Mouse (Mus musculus) adrenal gland, postnatal 10 days (tissue): ENCODE data around the gene Hdac4. TPM values are rescaled to one million over a fixed set of nuclear protein-coding genes. Genes with fewer than 3 reads are reported as not detected.
A peak's percentile ranks its signal among the peaks of the same experiment; 100 is the strongest.

ENCODE experiments used
- DNase-seq: peaks from one replicate; pipeline ENCODE4 v3.0.0; 2021; ENCODE audit warnings: mixed read lengths
- total RNA-seq, 2 experiments: library from RNA; stranded (reverse); gene quantifications; 2 replicates each; pipeline ENCODE4 v1.2.3; 2021

Hdac4 gene
- total RNA-seq, 2 experiments from 2014 or later: 55.3 to 74.5 TPM

DNA sequence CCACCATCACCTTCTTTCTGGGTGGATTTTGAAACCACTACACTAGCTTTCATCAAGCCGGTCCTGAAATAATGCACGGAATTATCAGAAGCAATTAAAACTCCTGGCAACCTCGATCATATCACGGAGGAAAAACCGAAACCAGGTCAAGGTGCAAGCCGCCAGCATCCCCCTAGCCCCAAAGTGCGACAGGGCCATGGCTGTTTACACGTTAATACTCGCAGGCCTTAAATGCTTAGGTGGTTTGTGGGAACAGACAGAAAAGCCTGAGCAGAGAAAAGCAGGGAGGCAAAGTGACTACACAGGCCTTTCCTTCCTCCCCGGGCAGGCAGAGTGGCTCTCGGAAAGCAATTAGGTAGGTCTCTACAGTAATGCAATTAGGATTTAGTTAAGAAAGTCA is 16.4 kb downstream of the Hdac4 start:
- DNase-seq: peak; percentile 42

DNA sequence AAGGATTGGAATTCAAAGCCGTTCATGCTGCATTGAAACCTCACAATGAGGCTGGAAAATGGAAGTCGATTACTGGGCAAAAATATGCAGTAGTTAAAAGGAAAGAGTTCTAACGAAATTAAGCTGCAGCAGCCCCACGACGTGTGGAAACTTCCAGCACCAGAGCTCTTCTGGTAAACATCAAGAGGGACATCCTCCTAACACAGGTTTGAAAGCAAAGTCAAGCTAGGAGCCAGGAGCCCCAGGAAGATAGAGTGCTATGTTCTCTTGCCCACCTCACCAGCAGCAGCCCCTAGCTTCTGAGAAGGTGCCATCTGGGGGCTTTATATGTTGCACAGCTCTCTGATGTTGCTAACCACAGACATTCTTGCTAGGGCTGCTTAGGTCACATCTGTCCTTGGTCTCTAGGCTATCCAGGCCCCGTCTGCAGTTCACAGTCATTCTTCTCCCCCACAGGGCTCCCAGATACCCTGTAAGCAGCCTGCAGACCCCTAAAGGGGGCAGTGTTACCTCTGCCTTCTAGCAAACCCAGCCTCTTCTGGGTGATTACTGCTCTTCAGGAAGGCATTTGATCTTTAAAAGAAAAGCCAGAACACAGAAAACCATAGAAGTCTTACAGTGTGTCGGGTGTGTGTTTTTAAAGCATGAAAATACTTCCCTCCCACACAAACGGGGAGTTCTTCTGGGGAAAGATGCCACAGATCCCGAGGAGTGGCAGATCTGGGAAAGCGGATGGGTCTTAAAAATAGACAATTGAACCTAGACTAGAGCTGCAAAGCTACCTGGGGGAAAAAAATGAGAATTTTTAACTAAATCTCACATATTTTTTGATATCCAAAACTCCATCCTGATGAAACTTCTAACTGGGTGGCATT is 17.2 kb downstream of the Hdac4 start:
- DNase-seq: peak; percentile 54

DNA sequence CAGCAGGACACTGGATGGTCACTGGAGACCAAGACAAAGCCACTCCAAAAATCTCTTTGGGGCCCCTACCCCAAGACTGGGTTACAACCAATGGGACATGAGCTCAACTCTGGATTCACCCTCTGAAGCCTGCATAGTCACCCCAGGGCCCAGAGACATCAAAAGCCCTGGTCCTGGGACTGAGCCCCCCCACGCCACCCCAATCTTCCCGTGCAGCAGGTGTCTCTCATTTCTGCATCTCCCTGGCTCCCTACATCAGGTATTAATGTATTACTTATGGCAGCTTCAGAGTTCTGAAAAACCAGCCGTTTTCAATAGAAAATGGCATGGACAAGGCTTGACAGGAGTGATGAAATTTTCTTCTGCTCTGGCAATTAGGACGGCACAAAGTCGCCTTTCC is 17.9 kb downstream of the Hdac4 start:
- no peak for DNase-seq

DNA sequence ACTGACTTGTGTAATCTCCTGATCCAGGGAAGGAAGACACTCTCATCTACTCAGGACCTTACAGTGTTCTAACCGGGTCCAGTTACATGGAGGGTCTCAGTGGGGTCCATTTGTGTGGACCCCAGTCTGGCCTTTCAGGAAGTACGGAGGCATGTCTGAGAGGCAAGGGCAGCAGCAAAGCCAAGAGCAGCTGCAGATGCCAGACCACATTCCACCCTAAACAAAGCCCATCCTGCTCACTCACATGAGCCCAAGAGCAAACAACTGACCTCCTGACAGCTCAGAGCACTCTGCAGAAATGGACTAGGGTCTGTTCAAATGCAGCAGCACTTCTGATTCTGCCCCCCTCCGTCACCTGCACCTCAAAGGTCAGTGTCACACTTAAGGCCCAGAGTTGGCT is 18.3 kb downstream of the Hdac4 start:
- no peak for DNase-seq

DNA sequence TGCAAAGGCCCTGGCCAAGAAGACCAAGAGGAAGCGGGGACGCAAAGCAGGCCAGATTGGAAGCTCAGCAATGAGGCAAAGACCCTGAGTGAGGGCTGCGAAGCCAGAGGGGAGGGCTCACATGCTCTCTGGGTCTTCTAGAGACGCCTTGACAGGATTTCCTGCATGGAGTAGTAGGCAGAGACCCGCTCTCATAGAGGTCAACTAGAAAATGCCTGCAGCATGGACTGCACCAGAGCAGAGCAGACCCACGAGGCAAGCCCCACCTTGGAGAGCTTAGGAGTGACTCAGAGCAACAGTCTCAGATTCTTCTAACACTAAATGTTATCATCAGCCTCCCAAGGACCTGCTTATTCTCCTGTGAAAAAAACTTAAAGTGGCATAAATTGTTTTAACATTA is 20.2 kb downstream of the Hdac4 start:
- DNase-seq: no peak

DNA sequence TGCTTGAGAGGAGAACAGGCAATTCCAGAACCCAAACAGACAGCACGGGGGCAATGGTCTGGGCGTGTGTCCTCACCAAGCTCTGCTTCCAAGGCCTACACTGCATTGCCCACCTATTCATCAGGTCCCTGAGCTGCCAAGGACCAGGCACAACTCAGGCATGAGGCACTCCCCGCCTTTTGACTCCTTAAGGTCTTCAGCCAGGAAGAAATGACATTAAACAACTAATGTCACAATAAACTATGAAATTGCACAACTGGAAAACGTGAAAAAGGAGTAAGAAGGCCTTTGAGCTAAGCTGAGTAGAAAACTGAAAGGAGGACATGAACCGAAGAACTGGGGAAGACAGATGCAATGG is 20.6 kb downstream of the Hdac4 start:
- DNase-seq: no peak

DNA sequence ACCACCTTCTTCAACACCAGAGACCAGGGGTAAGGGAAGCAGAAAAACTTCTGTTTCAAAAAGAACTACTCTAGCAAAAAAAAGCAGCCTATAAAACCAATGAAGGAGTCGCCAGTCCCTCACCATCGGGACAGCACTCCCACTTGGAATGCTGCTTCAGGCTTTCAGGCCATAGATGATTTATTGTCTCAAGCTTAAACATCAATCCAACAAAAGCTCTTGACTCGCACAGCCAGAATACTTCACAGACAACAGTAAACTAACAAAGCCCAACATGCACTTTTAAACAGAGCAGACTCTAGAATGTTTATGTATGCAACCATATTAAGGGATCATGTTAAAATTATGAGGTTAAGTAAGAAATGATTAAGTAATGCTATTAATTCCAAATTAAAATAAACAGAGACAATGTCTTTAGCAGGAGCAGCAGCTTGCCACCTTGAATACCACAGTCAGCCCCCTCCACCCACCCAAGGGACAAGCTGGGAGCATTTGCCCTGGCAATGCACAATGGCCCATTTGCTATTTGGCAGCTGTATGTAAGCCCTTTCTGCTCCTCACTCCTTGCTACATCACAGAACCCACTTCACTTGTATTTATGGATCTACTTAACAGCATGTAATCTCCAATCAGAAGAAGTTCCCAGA is 21.1 kb downstream of the Hdac4 start:
- DNase-seq: no peak

DNA sequence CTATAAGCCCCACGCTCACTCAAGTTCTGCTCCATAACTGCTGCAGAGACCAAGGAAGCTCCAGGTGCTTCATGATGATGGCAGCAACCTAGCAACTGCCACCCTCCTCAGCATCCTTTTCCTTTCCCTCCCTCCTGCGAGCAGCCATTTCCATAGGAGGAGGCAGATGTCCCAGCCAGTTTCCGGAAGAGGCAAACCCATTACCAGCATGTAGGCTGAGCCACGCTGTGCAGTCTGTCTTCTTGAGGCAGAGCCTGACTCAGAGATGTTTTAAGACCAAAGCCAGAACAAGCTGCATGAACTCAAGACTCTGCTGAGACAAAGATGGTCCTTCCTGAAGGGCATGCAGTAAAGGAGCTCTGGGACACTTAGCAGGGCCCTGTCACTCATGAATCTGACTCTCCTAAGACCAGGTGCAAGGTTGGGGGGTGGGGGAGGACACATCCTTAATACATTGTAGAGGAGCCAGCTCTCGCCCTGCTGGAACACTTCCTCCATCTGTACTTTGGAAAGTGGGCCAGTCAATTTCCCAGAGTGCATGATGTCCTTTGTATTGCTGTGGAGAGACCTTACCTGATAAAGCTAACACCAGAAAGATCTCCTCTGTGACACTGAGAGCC is 24.8 kb downstream of the Hdac4 start:
- no peak for DNase-seq

DNA sequence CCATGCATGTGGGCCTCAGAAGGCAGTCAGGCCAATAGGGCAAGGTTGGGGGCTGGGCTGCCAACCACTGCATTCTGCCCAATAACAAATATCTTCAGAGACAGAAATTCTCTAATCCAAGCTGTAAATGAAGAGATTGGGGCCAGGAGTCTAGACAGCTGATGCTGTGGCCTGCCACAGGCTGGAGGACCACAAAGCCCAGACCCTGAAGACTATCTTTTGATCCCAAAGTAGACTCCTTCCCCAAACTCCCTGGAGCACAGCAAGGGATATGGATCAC is 25.8 kb downstream of the Hdac4 start:
- no peak for DNase-seq

DNA sequence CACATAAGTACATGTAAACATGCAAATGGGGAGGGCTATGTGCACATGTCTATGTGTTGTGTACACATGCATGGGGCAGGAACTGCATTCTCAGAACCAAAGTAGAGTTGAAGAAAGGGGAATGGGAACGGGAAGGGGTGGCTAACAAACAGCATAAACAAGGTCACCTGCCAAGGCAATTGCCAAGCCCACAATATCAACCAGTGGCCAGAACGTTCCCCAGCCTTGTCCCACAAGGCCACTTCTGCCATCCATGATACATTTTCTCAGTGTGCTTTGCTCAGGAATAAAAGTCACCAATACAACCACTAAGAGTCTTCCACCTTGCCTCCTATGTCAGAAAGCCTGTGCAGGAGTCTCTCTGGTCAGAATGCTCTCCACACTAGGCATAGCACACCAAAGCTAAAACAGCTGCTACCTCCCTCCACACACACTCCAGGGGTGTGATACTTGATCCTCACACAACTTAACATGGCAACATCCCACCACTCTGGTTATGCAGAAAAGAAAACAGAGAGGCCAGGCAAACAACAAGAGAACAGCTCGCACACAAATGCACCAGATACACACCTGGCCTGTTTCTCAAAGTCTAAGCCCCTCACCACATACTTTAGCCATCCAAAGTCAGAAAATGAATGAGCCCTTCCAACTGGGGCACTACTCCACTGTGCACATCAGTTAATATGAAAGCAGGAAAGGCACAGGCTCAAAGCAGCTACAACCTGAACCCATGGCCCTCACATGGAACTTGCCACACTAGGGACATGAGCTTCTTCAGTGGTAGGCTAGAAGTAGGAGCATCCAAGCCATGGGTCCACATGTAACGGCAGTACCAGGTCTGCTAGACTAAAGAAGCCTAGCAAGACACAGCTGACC is 26.4 kb downstream of the Hdac4 start:
- peak; percentile 53 for DNase-seq

DNA sequence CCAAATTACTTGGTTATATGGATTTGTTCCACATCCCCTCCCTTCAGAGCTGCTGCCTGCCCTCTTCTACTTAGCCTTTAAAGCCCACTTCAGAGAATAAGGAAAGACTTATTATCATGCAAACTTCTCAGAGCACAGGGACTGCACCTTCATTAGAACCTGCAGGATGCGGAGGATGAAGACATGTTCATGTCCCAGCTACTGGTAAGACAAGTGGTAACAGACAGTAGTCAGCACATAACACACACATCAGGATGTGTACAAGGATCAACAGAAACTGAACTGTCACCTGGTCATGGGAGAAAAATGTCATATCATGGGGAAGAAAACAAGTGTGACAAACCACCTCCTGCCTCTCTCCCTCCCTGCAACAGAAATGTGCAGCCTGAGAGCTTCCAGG is 31.6 kb downstream of the Hdac4 start:
- no peak for DNase-seq

DNA sequence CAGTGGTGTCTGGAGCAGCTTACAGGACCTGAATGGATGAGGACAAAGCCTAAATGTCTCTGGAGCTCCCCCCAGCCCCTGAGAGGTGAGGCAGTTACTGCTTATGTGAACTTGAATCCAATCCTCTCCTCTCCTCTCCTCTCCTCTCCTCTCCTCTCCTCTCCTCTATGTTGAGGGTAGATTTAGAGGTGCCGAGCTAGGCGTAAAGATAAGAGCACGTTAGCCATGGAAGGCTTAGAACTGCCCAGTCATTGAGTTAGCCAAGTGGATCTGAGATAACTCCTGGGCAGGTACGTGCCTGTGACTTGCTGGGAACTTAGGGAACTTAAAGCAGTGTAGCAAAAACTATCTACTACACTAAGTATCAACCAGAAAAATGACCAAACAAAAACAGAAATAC is 35.7 kb downstream of the Hdac4 start:
- DNase-seq: no peak

DNA sequence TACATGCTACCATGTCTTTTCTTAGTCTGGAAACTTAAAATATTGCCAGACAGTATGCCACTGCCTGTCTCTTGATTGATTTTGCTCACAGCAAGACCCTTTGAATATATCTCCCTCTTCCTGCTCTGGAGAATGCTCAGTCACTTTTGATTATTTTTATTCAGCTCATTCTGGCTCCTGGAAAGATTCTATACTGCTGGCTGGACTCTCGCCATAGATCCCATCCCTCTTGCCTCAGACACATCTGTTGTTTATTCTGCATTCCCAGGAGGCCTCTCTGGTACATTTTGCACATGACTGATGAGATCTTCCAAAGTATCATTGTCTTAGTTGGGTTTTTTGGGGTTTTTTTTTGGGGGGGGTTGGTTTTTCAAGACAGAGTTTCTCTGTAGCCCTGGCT is 45.3 kb downstream of the Hdac4 start:
- no peak for DNase-seq

DNA sequence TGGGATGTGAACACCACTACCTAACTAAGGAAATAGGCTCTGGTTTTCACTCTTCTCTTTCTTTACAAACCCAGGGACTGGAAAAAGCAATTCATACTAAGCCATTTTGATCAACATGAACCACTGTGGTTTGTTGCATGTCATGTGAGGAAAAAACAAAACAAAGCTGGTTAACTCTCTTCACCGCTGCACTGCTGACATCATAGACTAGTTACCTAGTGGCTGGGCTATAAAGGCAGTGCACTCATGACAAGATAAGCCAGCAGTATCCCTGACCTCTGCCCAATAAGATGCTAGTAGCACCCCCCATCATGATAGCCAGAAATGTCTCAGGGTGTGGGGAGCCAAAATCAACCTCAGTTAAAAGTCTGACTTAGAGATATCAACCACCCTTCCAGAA is 47.0 kb downstream of the Hdac4 start:
- no peak for DNase-seq

DNA sequence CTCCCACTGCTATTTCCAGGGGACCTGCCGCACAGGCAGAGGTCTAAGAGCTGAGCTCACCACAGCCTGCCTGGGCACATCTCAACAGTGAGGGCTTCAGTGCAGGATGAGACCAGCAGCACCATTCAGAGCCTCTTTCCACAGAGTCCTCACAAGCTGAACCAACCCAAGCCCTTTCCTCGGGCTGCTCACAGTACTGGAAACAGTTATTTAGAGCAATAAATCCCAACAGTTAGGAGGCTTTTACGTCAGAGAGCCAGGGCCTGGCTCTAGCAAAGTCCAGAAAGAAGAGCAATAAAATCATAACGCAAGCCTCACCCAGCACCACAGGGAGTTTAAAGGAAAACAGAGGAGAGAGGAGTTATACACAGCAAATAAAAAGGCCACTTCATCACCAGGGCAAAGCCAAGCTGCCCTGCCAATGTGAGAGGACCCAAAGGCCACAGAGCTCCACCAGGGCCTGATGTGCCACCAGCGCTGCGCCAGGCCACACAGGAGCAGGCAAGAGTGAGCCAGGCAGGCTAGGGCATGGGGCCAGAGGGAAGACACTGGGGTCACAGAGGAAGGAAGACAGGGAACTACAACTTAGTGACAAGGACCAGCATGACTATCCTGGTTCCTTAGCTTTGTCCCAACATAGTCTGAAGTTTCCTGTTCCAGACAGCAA is 50.5 kb downstream of the Hdac4 start:
- peak; percentile 49 for DNase-seq

DNA sequence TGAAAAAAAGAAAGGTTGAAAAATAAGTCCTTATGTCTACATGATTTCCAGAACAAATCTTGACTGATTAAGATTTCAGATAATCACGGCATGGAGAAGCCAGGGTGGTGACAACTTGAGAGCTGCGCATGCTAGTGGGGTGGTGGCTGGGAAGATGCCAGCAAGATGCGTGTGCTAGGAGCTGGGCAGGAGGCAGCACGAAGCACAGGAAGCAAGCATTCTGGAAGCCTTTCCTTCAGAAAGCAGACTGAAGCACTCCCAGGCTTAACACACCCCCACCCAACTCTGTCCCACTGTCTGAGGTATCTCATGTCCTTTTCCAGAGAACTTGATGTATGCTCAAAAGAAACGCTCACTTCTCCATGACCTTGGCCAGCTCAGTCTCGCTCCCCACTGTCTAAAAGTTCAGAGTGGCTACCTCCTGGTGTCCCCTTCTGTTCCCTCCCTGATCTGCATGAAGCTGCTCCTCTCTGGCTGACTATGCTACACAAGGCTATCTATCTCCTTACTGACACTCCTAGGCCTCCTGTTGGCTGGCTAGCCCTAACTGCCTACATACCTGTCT is 52.1 kb downstream of the Hdac4 start:
- no peak for DNase-seq

DNA sequence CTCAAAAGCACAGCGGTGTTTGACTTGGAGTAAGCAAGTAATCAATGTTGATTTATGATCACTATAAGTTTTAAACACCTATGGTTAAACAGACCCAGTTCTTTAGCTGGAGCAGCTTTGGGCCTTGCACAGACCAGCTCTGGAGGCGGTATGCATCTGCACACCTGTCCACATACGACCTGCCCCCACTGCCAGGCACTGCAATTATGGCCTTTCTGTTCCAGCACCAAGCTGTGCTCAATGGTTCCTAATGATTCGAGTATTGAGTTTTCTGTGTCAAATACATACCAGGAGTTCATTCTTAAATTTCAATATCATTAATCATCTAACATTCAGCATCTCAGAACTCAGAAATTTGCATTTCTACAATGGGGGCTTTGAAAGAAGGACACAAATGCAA is 52.7 kb downstream of the Hdac4 start:
- no peak for DNase-seq

DNA sequence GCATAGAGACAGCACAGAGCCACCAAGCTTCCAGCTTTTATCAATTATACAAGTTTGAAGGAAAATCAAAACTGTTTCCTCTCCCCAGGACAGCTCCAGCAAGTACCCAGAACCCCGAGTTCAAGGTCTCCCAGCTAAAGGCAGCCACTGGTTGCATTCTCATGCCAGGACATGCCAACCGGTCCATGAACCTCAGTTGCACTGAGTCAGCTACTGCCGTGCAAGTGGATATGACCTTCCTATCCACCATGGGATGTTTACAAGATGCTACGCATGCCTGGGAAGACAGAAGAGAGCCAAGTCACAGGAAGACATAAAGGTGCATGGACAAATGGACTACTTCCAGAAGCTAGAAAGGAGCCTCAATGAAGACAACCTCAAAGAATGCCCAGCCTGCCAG is 56.5 kb downstream of the Hdac4 start:
- peak; percentile 38 for DNase-seq

DNA sequence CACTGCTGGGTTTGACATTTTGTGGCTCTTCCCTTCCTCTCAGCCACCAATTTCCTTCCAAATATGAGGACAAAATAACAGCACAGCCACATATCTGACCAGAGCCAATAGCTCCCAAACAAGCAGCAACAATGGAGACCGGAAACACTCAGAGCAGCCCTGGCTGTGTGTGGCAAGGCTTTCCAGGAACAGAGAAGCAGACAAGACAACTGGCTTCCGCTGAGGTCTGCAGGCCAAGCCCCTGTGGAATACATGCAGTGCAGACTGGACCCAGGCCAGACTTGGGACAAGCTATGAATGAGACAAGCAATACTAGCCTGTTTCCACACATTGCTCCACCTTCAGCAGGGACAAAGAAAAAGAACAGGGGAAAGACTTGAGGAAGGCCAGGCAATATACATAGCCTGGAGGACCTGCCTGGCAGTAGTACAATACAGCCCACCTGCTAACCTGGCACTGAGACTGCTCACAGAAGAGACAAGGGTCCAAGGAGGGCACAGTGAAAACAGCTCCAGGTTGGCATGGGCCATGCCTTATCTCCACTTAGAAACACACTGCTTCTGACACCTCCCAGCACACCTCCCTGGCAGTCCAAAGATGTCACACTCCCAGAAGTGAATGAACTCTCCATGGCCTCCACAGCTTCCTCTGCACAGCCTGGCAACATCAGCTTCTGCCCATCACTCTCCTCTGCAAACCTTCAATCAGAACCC is 58.2 kb downstream of the Hdac4 start:
- DNase-seq: peak; percentile 77

DNA sequence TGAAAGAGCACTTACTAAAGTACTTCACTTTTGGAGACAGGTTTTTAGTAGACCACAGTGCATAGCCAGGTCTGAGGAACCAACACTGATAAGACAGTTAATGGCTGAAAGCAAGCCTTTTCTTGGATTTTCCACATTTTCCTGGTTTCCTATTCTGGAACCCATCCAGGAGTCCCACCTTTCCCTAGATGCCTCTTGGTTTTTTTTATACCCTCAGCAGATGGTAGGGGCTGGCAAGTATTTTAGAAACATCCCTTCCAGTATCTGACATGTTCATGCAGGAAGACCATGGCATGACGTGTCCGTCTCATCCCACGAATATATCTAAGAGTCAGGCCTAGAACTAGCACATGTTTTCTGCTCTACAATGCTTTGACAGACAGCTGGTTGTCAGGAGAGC is 59.1 kb downstream of the Hdac4 start:
- no peak for DNase-seq

DNA sequence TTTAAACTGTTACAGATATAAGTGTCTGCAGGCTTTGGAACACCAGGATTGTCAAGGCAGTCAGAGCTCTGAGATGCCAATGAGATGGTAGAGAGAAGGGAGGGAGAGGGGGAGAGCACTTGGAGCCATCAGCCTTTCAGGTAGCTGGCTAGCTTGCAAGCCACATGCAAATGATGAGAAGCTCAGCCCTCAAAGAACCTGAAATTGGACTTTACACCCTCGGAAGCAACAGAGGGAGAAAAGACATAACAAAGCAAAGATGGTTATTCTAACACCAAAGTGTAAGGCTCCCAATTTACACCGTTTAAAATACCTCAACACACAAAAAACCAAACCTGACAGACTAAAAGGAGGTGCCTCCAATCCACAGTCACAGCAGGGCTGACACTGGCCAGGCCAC is 63.3 kb downstream of the Hdac4 start:
- no peak for DNase-seq
